Mouse (Mus musculus): ENCODE measurements around the gene Trappc6a.

Trappc6a gene

DNA sequence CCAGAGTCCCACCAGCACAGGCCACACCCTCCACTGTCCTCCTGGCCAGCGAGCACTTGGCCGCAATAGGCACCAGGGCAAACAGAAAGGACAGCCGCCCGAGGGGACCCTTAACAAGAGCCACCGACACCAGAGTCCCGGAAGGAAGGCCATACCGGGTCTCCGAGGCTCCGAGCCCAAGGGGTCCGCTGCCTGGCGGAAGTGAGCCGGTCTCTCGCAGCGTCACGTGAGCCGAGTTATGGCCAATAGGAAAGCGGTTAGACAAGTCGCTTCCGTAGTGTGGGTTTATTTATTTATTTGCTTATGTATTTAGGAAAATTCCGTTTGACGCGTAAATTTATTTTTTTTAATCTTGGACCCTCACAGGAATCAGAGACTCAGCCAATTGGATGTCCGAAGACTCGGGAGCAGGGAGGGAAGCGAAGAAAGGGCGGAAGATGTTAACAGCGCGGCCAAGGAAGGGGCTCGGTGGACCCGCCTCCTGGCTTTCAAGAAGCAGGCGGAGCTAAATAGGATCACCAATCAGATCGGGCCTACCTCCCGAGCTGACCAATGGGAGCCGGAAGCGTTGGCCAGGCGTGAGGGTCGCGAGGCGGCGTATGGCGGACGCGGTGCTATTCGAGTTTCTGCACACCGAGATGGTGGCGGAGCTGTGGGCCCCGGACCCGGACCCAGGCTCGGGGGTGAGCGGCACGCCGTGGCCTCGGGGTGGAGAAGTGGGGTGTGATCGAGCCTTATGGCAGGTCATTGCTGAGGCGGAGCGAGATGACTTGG lies at the start of gene Trappc6a, which contains the start of gene Bloc1s3:
Gene Trappc6a (plus strand): TSS at position 246 of the 774 bp plus-strand sequence.
Gene Bloc1s3 (minus strand): TSS at position 218 of the 774 bp plus-strand sequence.
- peak; percentile 95 for DNase-seq

GRCm38 (mm10) chr7:19458591-19459111 lies 49.5 kb upstream of the Trappc6a start, which contains the start of gene Mark4:
Mark4 (minus strand) TSS chr7:19458821.
- DNase-seq = peak; percentile 90

- DNase-seq = no peak
Measured at GRCm38 (mm10) chr7:19459144-19459870, 48.9 kb upstream of the Trappc6a start.

GRCm38 (mm10) chr7:19460500-19460899 lies 47.7 kb upstream of the Trappc6a start:
- DNase-seq = no peak

DNA sequence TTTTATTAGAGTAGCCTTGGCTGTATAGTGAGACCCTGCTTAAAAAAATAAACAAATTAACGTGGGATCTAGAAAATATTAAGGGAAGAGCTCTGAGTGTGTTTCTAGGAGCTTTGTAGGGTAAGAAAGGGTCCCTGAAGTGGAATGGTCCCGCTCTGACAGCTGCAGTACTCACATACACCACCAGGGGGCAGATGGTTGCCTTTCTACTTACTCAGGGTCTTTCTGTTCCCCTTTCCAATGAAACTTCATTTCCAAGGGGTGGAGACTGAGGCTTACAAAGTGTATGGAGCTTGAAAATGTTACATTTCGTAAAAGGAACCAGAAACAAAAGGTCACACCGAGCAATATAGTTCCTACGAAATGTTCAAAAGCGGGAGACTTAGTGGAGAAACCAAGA lies 46.7 kb upstream of the Trappc6a start:
- peak; percentile 91 for DNase-seq

DNA sequence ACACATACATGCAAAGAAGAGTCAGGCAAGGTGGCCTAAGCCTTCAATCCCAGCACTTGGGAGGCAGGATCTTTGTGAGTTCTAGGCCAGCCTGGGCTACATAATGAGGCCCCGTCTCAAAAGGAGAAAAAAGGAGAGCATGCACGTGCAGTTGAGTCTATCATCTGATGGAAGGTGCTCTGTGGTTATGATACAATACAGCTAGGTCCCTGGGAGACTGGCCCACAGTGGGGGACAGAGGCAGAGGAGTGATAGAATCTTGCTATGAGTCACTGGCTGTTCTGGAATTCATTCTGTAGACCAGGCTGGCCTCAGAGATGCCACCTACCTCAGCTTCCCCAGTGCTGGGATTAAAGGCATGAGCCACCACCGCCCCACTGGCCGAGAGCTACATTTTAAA lies 45.8 kb upstream of the Trappc6a start:
- DNase-seq = no peak

DNA sequence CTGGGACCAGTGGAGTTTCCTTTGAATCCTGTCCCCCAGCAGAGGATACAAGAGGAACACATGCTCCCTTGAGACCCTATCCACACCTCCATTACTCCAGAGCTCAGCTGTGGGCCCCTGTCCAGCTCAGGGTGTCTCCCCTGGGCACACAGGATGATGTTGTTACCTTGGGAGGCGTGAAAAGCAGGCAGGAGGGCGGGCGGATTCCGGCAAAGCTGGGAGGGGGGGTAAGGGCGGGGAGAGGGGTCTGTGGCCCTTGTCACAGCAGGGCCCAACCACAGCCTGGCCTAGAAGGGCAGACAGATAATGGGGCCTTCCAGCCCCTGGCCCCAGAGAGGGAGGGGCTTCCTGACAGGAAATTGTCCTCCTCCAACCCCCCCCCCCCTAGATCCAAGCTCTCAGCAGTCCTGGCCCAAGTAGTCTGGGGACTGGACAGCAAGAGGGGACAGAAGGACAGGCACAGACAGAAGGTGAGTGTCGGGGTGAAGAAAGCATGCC lies 45.3 kb upstream of the Trappc6a start, which contains the start of gene Exoc3l2:
Gene Exoc3l2 (plus strand): TSS at position 448 of the 498 bp plus-strand sequence.
- peak; percentile 57 for DNase-seq

- DNase-seq = peak; percentile 70
Measured at GRCm38 (mm10) chr7:19464367-19465307, 43.6 kb upstream of the Trappc6a start.

DNA sequence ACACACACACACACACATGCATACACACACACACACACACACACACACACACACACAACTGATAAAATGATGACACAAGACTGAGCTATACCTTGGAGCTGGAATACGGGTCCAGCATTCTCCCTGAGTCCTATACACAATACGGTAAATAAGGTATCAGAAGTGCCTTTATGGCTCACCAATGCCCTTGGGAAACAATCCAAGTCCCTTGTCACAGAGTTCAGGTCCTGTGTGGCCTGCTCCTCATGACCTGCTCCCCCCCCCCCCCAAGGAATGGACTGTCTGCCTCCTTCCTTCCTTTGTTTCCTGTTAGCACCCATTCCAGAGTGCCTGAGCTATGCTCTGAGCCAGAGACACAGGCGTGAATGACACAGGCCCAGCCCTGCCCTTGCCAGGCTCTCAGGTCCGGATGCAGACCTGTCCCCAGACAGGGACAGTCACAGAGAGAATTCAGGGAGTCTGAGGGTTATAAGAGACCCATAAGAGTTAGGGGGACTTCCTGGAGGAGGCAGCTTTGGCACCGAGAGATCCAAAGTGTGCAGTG lies 41.5 kb upstream of the Trappc6a start:
- DNase-seq = peak; percentile 55

GRCm38 (mm10) chr7:19467638-19468037 lies 40.6 kb upstream of the Trappc6a start:
- peak; percentile 48 for DNase-seq

DNA sequence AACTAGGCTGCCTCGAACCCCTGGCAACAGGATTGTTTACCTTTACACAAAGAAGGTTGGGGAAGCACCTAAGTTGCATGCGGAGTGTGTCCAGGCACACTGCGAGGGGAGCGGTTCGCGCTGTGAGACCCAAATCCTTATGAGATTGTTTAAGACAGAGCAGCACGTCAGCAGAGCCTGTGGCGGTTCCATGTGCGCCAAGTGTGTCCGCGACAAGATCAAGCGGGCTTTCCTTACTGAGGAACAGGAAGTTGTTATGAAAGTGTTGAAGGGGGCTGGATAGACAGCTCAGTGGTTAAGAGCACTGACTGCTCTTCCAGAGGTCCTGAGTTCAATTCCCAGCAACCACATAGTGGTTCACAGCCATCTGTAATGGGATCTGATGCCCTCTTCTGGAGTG lies 39.9 kb upstream of the Trappc6a start:
- peak; percentile 31 for DNase-seq

GRCm38 (mm10) chr7:19469404-19469803 lies 38.8 kb upstream of the Trappc6a start:
- DNase-seq = peak; percentile 27

GRCm38 (mm10) chr7:19470308-19470707 lies 37.9 kb upstream of the Trappc6a start:
- DNase-seq = peak; percentile 41

- peak; percentile 80 for DNase-seq
Measured at GRCm38 (mm10) chr7:19472403-19472802, 35.8 kb upstream of the Trappc6a start.

- DNase-seq = peak; percentile 89
Measured at GRCm38 (mm10) chr7:19473875-19474443, 34.2 kb upstream of the Trappc6a start.

DNA sequence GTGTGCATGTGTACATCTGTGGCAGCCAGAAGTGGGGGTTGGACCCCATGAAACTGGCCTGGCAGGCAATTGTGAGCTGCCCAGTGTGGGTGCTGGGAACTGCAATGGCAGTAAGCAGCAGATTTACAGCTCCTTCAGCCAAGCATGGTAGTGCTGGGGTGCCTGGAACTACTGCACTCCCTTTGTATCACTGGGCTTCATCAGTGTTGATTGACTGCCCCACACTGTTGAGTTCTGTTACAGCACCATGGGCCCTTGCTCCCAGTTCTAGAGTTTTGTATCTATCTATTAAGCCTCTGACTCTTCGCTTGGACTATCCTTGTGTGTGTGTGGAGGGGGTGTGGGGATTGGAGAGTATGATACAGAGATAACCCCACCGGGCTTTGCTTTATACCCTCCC lies 31.1 kb upstream of the Trappc6a start:
- peak; percentile 28 for DNase-seq

DNA sequence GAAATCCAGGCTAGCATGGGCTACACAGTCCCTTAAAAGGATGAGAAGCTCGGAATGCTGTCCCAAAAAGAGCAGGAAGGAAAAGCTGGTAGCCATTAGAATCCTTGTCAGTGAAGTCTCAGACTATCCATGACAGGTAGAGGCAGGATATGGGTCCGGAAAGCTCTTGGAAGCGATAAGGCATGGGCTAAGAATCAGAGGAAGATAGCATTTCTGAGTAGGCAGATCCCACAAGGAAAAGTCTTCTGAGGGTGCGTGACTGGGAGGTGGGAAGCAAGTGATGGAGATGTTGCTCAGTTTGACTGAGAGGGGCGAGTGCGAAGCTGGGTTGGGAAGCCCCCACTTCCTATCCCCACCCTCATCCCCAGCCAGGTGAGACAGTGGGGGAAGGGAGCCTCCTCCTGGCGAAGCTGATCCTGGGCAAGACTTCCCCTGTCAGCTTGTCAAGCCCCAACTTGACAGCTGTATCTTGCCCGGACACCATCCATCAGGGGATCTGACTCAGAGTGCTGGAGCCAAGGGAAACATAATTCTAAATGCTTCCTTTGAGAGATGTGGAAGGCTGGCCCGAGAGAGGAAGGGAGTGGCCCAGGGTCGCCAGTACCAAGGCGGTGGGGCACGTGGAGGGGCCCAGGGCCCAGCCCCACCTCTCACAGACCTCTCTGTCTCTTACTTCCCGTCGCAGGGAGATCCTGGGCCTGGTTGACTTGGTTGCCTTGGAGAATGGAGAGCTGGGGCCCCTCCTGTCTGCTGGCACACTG lies 30.4 kb upstream of the Trappc6a start:
- peak; percentile 70 for DNase-seq

- DNase-seq = no peak
Measured at GRCm38 (mm10) chr7:19483281-19483680, 24.9 kb upstream of the Trappc6a start.

GRCm38 (mm10) chr7:19485488-19485887 lies 22.7 kb upstream of the Trappc6a start:
- no peak for DNase-seq

GRCm38 (mm10) chr7:19486549-19486948 lies 21.6 kb upstream of the Trappc6a start:
- DNase-seq = no peak

GRCm38 (mm10) chr7:19489525-19489924 lies 18.7 kb upstream of the Trappc6a start:
- peak; percentile 19 for DNase-seq

Measured in kidney, postnatal 10 days (tissue).